Mouse (Mus musculus): Measurements from ENCODE around the gene Klc4. TPM values are rescaled to one million over a fixed set of nuclear protein-coding genes. Genes with fewer than 3 reads are reported as not detected.

The Klc4 gene
- total RNA-seq, 1 experiment: 17.8 TPM

- no peak overlapping the region for H3K4me3 ChIP-seq (ENCODE audit: insufficient read depth in 1 of 2, low read depth in 1 of 2, low read length in 2 of 2, poor library complexity in 1 of 2, severe bottlenecking in 1 of 2)
- TF ChIP-seq ZNF384 (IDR thresholded peaks at IDR 0.05; ENCODE audit: low read depth, low read length) (no peak), HCFC1 (IDR thresholded peaks at IDR 0.05; ENCODE audit: borderline replicate concordance, insufficient read depth, low read length) (no peak), ZC3H11A (IDR thresholded peaks at IDR 0.05; ENCODE audit: borderline replicate concordance, low read depth, low read length) (no peak), CHD2 (IDR thresholded peaks at IDR 0.05; ENCODE audit: low read depth, low read length) (no peak), MAFK (IDR thresholded peaks at IDR 0.05; ENCODE audit: insufficient read depth, low read depth, low read length) (no peak)
- in situ Hi-C loops (cut with MboI; ENCODE audit: low sequenced_read_pairs in 2 of 2, unreplicated experiment in 2 of 2): no loop called here
- H3K9me3 ChIP-seq (ENCODE audit: control insufficient read depth, insufficient read depth, low read depth, low read length): no peaks in the 10 kb centered on the region
- H3K36me3 ChIP-seq (ENCODE audit: control insufficient read depth, insufficient read depth, low read length, poor library complexity, severe bottlenecking): no peaks in the 10 kb centered on the region; the same call in 1 of the 2 replicates
- no peak overlapping the region for H3K9ac ChIP-seq (ENCODE audit: insufficient read depth, low read depth, low read length, poor library complexity, severe bottlenecking)
- DNase-seq (ENCODE audit: low read depth, low spot score): no peak
- peaks cover 4 to 21% of the 10 kb centered on the region in 2 experiments; a peak in 3 of 4 replicates for H3K4me1 ChIP-seq (ENCODE audit: control insufficient read depth in 2 of 2, insufficient read depth in 2 of 2, low read length in 2 of 2, poor library complexity in 1 of 2)
- no peak overlapping the region for H3K27ac ChIP-seq (ENCODE audit: insufficient read depth, low read depth, low read length, poor library complexity, severe bottlenecking)
Measured at GRCm38 (mm10) chr17:46603229-46603628, 42.6 kb downstream of the Klc4 start.

- no peaks in the 10 kb centered on the region for H3K9me3 ChIP-seq (ENCODE audit: control insufficient read depth, insufficient read depth, low read depth, low read length)
- DNase-seq (ENCODE audit: low read depth, low spot score): no peak
- H3K36me3 ChIP-seq (ENCODE audit: control insufficient read depth, insufficient read depth, low read length, poor library complexity, severe bottlenecking): no peaks in the 10 kb centered on the region; the same call in 1 of the 2 replicates
- H3K9ac ChIP-seq (ENCODE audit: insufficient read depth, low read depth, low read length, poor library complexity, severe bottlenecking): peak overlapping the region; percentile 53; the same call in 1 of the 2 replicates
- in situ Hi-C loops (cut with MboI; ENCODE audit: low sequenced_read_pairs in 2 of 2, unreplicated experiment in 2 of 2): no loop called here
- no peak overlapping the region for H3K27ac ChIP-seq (ENCODE audit: insufficient read depth, low read depth, low read length, poor library complexity, severe bottlenecking)
- TF ChIP-seq HCFC1 (IDR thresholded peaks at IDR 0.05; ENCODE audit: borderline replicate concordance, insufficient read depth, low read length): no peak
- no peak for TF ChIP-seq ZC3H11A (IDR thresholded peaks at IDR 0.05; ENCODE audit: borderline replicate concordance, low read depth, low read length)
- no peak for TF ChIP-seq MAFK (IDR thresholded peaks at IDR 0.05; ENCODE audit: insufficient read depth, low read depth, low read length)
- TF ChIP-seq CHD2 (IDR thresholded peaks at IDR 0.05; ENCODE audit: low read depth, low read length): no peak
- no peak for TF ChIP-seq ZNF384 (IDR thresholded peaks at IDR 0.05; ENCODE audit: low read depth, low read length)
- peak overlapping the region in 1 of 2 experiments; percentile 15; a peak in 1 of 4 replicates for H3K4me3 ChIP-seq (ENCODE audit: insufficient read depth in 1 of 2, low read depth in 1 of 2, low read length in 2 of 2, poor library complexity in 1 of 2, severe bottlenecking in 1 of 2)
- peaks cover 2 to 16% of the 10 kb centered on the region in 2 experiments; a peak in 3 of 4 replicates for H3K4me1 ChIP-seq (ENCODE audit: control insufficient read depth in 2 of 2, insufficient read depth in 2 of 2, low read length in 2 of 2, poor library complexity in 1 of 2)
Measured at GRCm38 (mm10) chr17:46602212-46602611, 43.6 kb downstream of the Klc4 start.

- H3K9ac ChIP-seq (ENCODE audit: insufficient read depth, low read depth, low read length, poor library complexity, severe bottlenecking): no peak overlapping the region
- H3K36me3 ChIP-seq (ENCODE audit: control insufficient read depth, insufficient read depth, low read length, poor library complexity, severe bottlenecking): no peaks in the 10 kb centered on the region; the same call in 1 of the 2 replicates
- H3K4me3 ChIP-seq (ENCODE audit: insufficient read depth in 1 of 2, low read depth in 1 of 2, low read length in 2 of 2, poor library complexity in 1 of 2, severe bottlenecking in 1 of 2): no peak overlapping the region
- in situ Hi-C loops (cut with MboI; ENCODE audit: low sequenced_read_pairs in 2 of 2, unreplicated experiment in 2 of 2): no loop called here
- no peaks in the 10 kb centered on the region for H3K9me3 ChIP-seq (ENCODE audit: control insufficient read depth, insufficient read depth, low read depth, low read length)
- TF ChIP-seq CHD2 (IDR thresholded peaks at IDR 0.05; ENCODE audit: low read depth, low read length): no peak
- TF ChIP-seq MAFK (IDR thresholded peaks at IDR 0.05; ENCODE audit: insufficient read depth, low read depth, low read length): no peak
- TF ChIP-seq HCFC1 (IDR thresholded peaks at IDR 0.05; ENCODE audit: borderline replicate concordance, insufficient read depth, low read length): no peak
- peak; percentile 86 for TF ChIP-seq ZNF384 (IDR thresholded peaks at IDR 0.05; ENCODE audit: low read depth, low read length)
- 0 out of 2 replicates have a peak, but pooled peaks have one; percentile 22 for TF ChIP-seq ZC3H11A (IDR thresholded peaks at IDR 0.05; ENCODE audit: borderline replicate concordance, low read depth, low read length)
- no peak overlapping the region for H3K27ac ChIP-seq (ENCODE audit: insufficient read depth, low read depth, low read length, poor library complexity, severe bottlenecking)
- no peak for DNase-seq (ENCODE audit: low read depth, low spot score)
- H3K4me1 ChIP-seq (ENCODE audit: control insufficient read depth in 2 of 2, insufficient read depth in 2 of 2, low read length in 2 of 2, poor library complexity in 1 of 2): peaks cover 0 to 16% of the 10 kb centered on the region in 2 experiments; a peak in 3 of 4 replicates
Measured at GRCm38 (mm10) chr17:46600569-46600968, 45.3 kb downstream of the Klc4 start.

GRCm38 (mm10) chr17:46598963-46599362 is 46.9 kb downstream of the Klc4 start:
- DNase-seq (ENCODE audit: low read depth, low spot score): no peak
- no peaks in the 10 kb centered on the region for H3K9me3 ChIP-seq (ENCODE audit: control insufficient read depth, insufficient read depth, low read depth, low read length)
- no peak overlapping the region for H3K27ac ChIP-seq (ENCODE audit: insufficient read depth, low read depth, low read length, poor library complexity, severe bottlenecking)
- H3K4me3 ChIP-seq (ENCODE audit: insufficient read depth in 1 of 2, low read depth in 1 of 2, low read length in 2 of 2, poor library complexity in 1 of 2, severe bottlenecking in 1 of 2): no peak overlapping the region
- in situ Hi-C loops (cut with MboI; ENCODE audit: low sequenced_read_pairs in 2 of 2, unreplicated experiment in 2 of 2): no loop called here
- no peaks in the 10 kb centered on the region; the same call in 1 of the 2 replicates for H3K36me3 ChIP-seq (ENCODE audit: control insufficient read depth, insufficient read depth, low read length, poor library complexity, severe bottlenecking)
- no peak for TF ChIP-seq ZC3H11A (IDR thresholded peaks at IDR 0.05; ENCODE audit: borderline replicate concordance, low read depth, low read length)
- no peak for TF ChIP-seq CHD2 (IDR thresholded peaks at IDR 0.05; ENCODE audit: low read depth, low read length)
- TF ChIP-seq ZNF384 (IDR thresholded peaks at IDR 0.05; ENCODE audit: low read depth, low read length): no peak
- no peak for TF ChIP-seq HCFC1 (IDR thresholded peaks at IDR 0.05; ENCODE audit: borderline replicate concordance, insufficient read depth, low read length)
- TF ChIP-seq MAFK (IDR thresholded peaks at IDR 0.05; ENCODE audit: insufficient read depth, low read depth, low read length): no peak
- peaks cover 1 to 24% of the 10 kb centered on the region in 2 experiments for H3K4me1 ChIP-seq (ENCODE audit: control insufficient read depth in 2 of 2, insufficient read depth in 2 of 2, low read length in 2 of 2, poor library complexity in 1 of 2)
- H3K9ac ChIP-seq (ENCODE audit: insufficient read depth, low read depth, low read length, poor library complexity, severe bottlenecking): no peak overlapping the region

All from ES-E14 (cell line).